Mouse (Mus musculus) mouse trophoblast stem cell (cell line): Measurements from ENCODE around the gene Cux1.
"Not testable (repeated sequence)": the region's sequence is repeated elsewhere in the genome, so short reads cannot be mapped to it uniquely, and the experiment has no call there.

Experiments used
- in situ Hi-C, 2 experiments: fragments of 300-500 bp; cut with MseI, MboI; formaldehyde crosslinking; loops; 2 replicates in 1 of 2; 3 replicates in 1 of 2; pipeline ENCODE4 v1.15.1; 2025

Gene Cux1

GRCm38 (mm10) chr5:136475161-136475560 lies 92.1 kb downstream of the Cux1 start:
- in situ Hi-C loops, result no loop called here

- in situ Hi-C loops, result no loop called here
Measured at GRCm38 (mm10) chr5:136474086-136474485, 93.2 kb downstream of the Cux1 start.

DNA sequence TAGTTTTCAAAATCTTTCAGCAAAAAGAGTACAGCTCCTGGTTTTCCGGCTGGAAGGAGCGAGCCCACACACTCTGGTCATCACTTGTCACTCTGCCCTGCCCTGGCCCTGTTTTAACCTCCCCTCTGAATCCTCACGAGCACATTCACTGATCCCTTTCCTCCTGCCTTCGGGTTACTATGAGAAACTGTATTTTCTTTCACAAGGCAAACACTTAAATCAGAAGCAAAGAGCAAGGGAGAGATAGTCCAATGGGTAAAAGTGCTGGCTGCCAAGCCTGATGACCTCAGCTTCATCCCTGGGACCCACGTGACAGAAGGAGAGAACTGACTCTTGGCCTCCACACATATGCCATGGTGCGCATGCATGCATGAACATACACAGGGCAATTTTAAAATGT lies 94.0 kb downstream of the Cux1 start:
- in situ Hi-C loops, result no loop called here

DNA sequence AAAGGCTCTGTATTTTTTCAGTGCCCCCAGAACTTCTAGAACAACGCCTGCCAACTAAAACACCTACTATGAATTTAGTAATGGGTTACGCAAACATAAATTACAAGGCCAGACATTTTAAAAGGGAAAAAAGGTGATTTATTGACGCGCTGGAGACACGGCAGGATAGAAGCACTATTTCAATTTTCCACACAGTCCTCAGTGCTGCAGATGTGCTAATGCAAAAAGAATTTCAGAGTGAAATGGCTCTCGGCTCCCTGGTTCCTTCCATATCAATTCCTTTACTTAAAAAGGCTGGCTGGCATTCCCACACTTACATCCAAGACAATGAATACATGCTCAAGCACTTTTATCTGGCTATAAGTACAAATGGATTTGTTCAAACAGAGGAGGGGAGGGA lies 94.4 kb downstream of the Cux1 start:
- in situ Hi-C loops, result no loop called here

DNA sequence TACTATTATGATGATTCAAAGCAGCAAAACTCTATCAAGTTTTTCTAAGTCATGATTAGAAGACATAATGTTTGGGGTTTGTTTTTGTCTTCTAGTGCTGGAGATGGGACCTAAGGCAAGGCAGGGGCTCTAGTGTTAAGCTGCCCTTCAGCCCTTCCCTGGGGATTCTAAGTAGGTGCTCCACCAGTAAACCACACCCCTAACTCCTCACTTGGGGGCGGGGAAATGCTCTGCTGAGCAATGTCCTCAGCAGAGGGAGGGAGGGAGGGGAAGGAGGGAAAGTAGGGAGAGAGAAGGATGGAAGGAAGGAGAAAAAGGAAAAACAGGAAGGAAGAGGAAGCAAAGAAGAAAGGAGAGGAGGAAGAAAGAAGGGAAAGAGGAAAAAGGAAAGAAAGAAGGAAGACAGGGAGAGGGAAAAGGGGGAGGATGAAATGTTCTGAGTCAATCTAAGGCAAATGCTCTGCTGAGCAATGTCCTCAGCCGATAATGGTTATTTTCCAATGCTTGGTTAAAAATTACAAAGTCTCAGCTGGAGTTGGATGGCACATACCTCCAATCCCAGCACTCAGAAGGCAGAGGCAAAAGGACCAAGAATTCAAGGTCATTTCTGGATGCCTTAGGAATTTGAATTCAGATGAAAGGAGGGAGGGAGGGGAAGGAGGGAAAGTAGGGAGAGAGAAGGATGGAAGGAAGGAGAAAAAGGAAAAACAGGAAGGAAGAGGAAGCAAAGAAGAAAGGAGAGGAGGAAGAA lies 96.1 kb downstream of the Cux1 start:
- in situ Hi-C loops, result not testable (repeated sequence)

DNA sequence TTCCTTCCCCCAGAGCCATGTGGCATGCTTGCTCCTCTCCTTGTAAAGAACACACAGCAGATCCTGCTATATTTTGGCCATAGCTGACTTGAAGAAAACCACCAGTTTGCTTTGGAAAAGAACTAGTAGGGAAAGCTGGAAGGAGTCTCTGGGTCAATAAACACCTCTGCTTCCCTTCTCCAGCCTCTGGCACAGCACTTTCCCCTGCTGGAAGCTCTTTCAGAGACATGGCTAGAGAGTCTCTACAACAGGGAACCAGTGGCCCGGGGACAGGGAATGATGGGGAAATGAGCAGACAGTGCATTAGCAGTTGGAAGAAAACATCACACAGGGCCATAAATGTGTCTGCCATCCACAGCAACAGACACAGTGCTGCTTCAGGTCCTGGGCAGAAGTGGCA lies 98.0 kb downstream of the Cux1 start:
- in situ Hi-C loops, result no loop called here

- in situ Hi-C loops, result no loop called here
Measured at GRCm38 (mm10) chr5:136467360-136467999, 99.8 kb downstream of the Cux1 start.

DNA sequence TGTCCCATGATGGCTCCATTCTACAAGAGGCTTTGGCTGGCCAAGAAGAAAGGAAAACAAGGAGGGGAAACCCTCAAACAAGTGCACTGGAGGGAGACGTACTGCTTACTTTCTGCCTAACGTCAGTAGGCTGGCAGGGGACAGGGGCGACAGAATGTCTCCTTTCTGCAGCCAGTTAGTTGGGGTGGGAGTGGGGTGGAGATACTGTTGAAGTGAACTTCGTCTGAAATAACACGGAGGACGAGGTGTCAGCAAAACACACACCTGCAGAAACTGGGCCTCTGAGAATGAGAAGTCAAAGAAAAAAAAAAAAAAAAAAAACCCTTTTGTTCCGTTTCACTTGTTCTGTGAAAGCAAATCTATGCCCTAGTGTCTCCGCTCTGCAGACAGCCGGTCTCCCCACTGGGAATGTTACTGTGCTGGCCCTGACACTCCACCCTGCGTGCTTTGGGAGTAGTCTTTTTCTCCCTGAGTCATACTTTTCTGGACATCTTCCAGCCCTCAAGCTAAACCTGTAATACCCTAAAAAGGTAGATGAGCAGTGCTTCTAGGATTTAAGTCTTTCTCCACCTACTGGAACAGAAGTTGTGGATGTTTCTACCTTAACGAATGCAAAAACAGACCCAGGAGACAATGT lies 101.4 kb downstream of the Cux1 start:
- in situ Hi-C loops, result no loop called here

- in situ Hi-C loops, result no loop called here
Measured at GRCm38 (mm10) chr5:136465366-136465765, 101.9 kb downstream of the Cux1 start.

- in situ Hi-C loops, result no loop called here
Measured at GRCm38 (mm10) chr5:136464849-136465248, 102.4 kb downstream of the Cux1 start.

DNA sequence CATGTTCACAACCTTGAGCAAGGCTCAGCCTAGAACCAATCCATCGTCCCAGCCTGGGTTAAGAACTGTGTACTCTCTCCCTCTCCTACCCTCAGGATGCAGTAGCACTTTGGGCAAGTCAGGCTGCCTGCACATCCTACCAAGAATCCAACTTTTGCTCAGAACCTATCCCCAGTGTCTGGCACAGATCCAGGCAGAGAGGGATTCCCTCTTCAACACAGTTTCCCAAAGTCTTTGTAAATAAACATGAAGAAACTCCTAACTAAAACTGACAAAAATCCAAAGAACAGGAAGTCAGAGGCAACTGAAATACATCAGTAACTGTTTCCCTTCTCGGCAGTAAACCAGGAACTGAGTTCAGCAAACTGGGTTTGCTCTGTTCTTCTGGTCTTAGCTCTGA lies 103.2 kb downstream of the Cux1 start:
- in situ Hi-C loops, result no loop called here

DNA sequence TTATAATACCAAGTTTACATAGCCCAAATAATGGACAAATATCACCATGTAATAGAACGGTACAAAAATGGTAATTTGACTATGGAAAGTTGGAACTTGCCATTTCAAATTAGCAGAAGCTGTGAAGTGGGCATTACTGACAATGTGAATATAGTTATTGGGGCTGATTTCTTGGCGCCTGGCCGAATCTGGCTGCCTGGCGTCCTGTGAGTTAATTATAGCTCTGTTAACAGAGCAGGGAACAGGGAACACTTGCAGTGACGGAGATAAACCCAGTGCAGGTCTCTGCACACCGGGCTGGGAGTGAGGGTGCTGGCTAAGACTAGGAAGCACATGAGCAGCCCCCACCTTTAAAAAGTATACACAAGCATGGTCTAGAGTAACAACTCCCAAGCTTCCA lies 104.7 kb downstream of the Cux1 start:
- in situ Hi-C loops, result no loop called here

DNA sequence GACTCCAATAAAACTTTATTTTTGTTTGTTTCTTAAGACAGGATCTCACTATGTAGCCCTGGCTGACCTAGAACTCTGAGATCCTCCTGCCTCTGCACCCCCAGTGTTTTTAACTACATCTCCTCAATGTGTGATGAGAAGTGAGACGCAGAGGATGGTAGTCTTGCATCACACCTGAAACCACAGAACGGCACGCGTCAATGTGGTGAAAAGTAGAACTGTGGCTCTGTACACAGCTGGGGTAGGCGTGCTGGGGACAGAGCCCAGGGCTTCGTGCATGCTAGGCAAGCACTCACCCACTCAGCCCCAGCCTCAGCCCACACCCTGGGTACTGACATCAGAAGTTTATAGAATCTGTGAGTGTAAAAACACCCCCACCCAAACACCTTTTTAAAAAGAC lies 107.4 kb downstream of the Cux1 start:
- in situ Hi-C loops, result no loop called here

- in situ Hi-C loops, result no loop called here
Measured at GRCm38 (mm10) chr5:136458893-136459499, 108.3 kb downstream of the Cux1 start.

- in situ Hi-C loops, result no loop called here
Measured at GRCm38 (mm10) chr5:136458102-136458863, 109.0 kb downstream of the Cux1 start.

GRCm38 (mm10) chr5:136456395-136456794 lies 110.9 kb downstream of the Cux1 start:
- in situ Hi-C loops, result no loop called here

DNA sequence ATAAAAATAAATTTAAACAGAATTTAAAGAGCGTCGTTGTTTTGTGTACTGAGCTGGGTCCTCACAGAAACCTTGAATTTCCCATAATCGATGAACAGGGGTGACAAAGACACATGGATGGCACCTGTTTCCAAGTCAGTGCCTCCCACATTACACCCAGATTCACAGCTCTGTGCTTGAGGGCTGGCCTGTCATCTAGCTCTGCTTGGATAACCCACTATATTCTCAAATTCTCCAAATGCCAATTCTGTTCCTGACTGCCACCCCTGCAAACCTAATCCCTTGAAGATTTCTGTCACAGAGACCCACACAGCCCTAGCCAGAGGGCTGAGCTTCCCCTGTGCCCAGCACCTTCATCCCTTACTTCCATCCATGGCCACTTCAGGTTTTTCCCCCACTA lies 114.6 kb downstream of the Cux1 start:
- in situ Hi-C loops, result no loop called here

- in situ Hi-C loops, result no loop called here
Measured at GRCm38 (mm10) chr5:136449801-136450200, 117.5 kb downstream of the Cux1 start.

- in situ Hi-C loops, result no loop called here
Measured at GRCm38 (mm10) chr5:136445967-136446366, 121.3 kb downstream of the Cux1 start.

GRCm38 (mm10) chr5:136442238-136443187 lies 124.8 kb downstream of the Cux1 start:
- in situ Hi-C loops, result no loop called here

- in situ Hi-C loops, result no loop called here
Measured at GRCm38 (mm10) chr5:136429647-136430046, 137.6 kb downstream of the Cux1 start.
